Mouse (Mus musculus) C2C12 (cell line): ENCODE measurements around the gene Mlc1. TPM values are rescaled to one million over a fixed set of nuclear protein-coding genes. Genes with fewer than 3 reads are reported as not detected.

Experiments
- H3K27me3 ChIP-seq: one replicate; pipeline ENCODE4 v1.6.1; 2011; ENCODE audit not compliant: control insufficient read depth, insufficient read depth, insufficient read length
- H3K36me3 ChIP-seq: one replicate; pipeline ENCODE4 v1.6.1; 2011; ENCODE audit not compliant: control insufficient read depth, insufficient read depth
- H3K4me3 ChIP-seq: one replicate; pipeline ENCODE4 v1.5.1; 2011; ENCODE audit warnings: mild to moderate bottlenecking, control low read depth; ENCODE audit not compliant: poor library complexity, insufficient read depth, severe bottlenecking
- H3K79me2 ChIP-seq: one replicate; pipeline ENCODE4 v1.6.1; 2011; ENCODE audit not compliant: control insufficient read depth, insufficient read depth
- H3K79me3 ChIP-seq: one replicate; pipeline ENCODE4 v1.6.1; 2011; ENCODE audit warnings: low read depth, control low read depth
- H3ac ChIP-seq: one replicate; pipeline ENCODE3; 2011; ENCODE audit warnings: low read depth; ENCODE audit not compliant: control insufficient read depth, insufficient read length
- CEBPB ChIP-seq: IDR thresholded peaks from one replicate; pipeline ENCODE4 v1.6.1; 2011; ENCODE audit warnings: low read depth, mild to moderate bottlenecking, control low read depth, moderate library complexity
- CTCF ChIP-seq: IDR thresholded peaks from one replicate; pipeline ENCODE4 v1.5.1; 2011; ENCODE audit not compliant: control insufficient read depth, insufficient read depth, insufficient read length
- FOSL1 ChIP-seq: IDR thresholded peaks from one replicate; pipeline ENCODE4 v1.8.0; 2011; ENCODE audit warnings: mild to moderate bottlenecking, low read length; ENCODE audit not compliant: poor library complexity, insufficient read depth, severe bottlenecking
- MAX ChIP-seq: IDR thresholded peaks from one replicate; pipeline ENCODE4 v1.6.1; 2011; ENCODE audit warnings: mild to moderate bottlenecking, control low read depth
- MYOD1 ChIP-seq: IDR thresholded peaks from one replicate; pipeline ENCODE4 v1.6.1; 2011; ENCODE audit warnings: low read depth; ENCODE audit not compliant: control insufficient read depth, insufficient read length
- MYOG ChIP-seq: IDR thresholded peaks from one replicate; pipeline ENCODE4 v1.6.1; 2011; ENCODE audit not compliant: control insufficient read depth, insufficient read length; ENCODE audit errors: extremely low read depth
- USF1 ChIP-seq: IDR thresholded peaks from one replicate; pipeline ENCODE4 v1.6.1; 2011; ENCODE audit warnings: low read depth, mild to moderate bottlenecking, control low read depth, moderate library complexity
- polyA plus RNA-seq: library from polyadenylated mRNA; unstranded; fragments of >200 nt; fragmentation: generic; extraction: Trizol; gene quantifications from one replicate; pipeline ENCODE4 v1.2.1, GENCODE M21; 2012; ENCODE audit warnings: missing spikeins

Mlc1 gene
- polyA plus RNA-seq, 1 experiment, result 0.02 TPM

DNA sequence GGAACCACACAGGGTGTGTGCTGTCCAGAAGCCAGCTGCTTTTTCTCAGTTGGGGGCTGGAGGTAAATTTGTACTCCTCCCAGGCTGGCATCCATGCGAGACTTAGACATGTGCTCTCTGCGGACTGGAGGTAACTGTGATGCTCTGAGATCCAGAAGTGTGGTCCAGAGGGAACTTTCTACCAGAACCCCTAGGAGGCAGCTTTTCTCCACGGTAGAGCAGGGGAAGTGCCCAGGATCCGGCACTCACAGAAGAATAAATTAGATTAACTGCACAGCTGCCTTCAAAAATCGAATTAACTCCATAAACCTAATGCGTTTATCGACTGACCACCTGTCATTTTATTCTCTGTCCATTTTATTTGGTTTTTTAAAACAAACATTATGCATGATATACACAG lies 44.7 kb downstream of the Mlc1 start:
- H3K79me3 ChIP-seq, result no peaks in the 10 kb centered on the region
- H3ac ChIP-seq, result no peak overlapping the region
- H3K36me3 ChIP-seq, result no peaks in the 10 kb centered on the region
- TF ChIP-seq CEBPB (no peak), MAX (no peak), FOSL1 (no peak)
- no peaks in the 10 kb centered on the region for H3K27me3 ChIP-seq
- no peaks in the 10 kb centered on the region for H3K79me2 ChIP-seq
- H3K4me3 ChIP-seq, result no peak overlapping the region

DNA sequence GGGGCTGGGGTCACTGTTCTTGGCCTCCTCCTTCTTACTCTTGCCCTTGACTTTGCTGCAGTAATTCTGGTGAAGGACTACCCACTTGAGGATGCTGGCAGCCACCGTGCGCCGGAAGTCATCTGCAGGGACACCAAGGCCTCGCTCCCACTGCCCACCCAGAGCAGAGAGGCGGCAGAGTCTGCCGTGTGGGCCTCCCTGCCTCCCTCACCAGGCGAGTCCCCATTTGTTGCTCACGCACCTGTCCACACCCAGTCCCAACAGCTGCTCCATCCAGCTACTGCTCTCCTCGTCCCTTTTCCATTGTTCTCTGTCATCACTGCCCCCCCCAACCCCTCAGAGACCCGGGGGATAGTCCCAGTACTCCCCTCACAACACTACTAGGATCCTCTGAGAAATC lies 46.1 kb downstream of the Mlc1 start:
- Histone ChIP-seq H3K27me3 (no peaks in the 10 kb centered on the region), H3K36me3 (no peaks in the 10 kb centered on the region), H3ac (no peak overlapping the region), H3K79me3 (no peaks in the 10 kb centered on the region), H3K79me2 (no peaks in the 10 kb centered on the region), H3K4me3 (no peak overlapping the region)
- no peak for TF ChIP-seq FOSL1
- no peak for TF ChIP-seq CTCF
- TF ChIP-seq MYOG, result no peak
- no peak for TF ChIP-seq MAX
- TF ChIP-seq MYOD1, result no peak
- no peak for TF ChIP-seq USF1
- no peak for TF ChIP-seq CEBPB

DNA sequence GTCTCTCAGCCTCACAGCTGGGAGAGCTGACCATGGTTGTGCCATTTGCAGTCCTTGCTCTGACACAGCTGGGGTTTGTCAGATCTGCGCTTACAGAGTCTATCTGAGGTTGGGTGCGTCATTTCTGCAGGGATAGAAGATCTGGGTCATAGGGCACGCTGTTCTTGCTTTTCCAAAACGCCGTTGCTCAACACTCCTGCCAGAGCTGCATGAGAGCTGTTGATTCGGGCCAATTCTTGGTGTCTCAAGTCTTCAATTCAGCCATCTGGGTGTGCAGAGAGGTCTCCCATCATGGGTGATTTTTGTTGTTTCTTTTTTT lies 56.9 kb downstream of the Mlc1 start:
- Histone ChIP-seq H3K4me3 (no peak overlapping the region), H3K79me2 (no peaks in the 10 kb centered on the region), H3ac (no peak overlapping the region), H3K79me3 (no peaks in the 10 kb centered on the region), H3K27me3 (peaks cover 33% of the 10 kb centered on the region), H3K36me3 (no peaks in the 10 kb centered on the region)
- no peak for TF ChIP-seq MYOG
- no peak for TF ChIP-seq FOSL1
- TF ChIP-seq USF1, result no peak
- no peak for TF ChIP-seq CTCF
- TF ChIP-seq MYOD1, result no peak
- no peak for TF ChIP-seq MAX

DNA sequence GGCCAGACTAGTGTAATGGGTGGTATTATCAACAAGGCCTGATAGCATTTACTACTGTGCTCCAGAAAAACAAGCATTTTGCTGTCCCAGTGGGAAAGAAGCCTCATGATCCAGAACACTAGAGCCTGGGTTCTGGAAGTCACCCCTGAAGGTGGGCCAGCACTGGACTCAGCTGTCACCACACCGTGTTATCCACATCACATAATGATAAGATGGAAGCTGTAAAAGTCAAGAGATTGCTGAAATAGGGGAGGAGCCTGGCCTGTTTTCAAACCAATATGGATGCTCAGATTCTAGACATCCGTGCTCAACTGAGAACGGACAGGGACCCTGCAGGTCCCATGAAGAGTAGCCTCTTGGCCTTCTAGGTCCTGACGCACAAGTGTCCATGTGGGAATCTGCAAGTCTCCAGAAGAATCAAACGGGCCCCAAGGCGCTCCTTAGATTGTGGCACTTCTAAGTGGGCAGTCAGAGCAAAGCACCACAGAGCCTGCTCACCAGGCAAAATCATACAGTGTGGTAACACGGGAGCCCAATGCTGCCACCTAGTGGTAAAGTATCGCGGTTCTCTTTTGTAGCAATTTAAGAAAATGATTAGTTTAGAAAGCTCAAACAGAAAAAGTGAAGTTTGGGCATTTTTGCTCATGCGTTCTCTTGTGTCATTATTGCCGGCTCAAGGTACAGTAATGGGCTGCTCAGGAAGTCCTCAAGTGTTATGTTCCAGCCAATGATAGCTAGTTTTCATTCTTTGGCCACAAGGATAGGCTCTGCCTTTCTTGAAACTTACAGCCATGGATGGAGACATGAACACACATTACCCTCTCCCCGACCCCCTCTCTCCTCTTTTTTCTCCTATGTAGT lies 57.4 kb downstream of the Mlc1 start:
- no peaks in the 10 kb centered on the region for H3K79me3 ChIP-seq
- TF ChIP-seq MAX (peak; percentile 13), USF1 (no peak), FOSL1 (no peak), MYOG (no peak), CTCF (peak; percentile 61), CEBPB (no peak), MYOD1 (no peak)
- H3ac ChIP-seq, result no peak overlapping the region
- no peaks in the 10 kb centered on the region for H3K79me2 ChIP-seq
- peaks cover 39% of the 10 kb centered on the region for H3K27me3 ChIP-seq
- no peaks in the 10 kb centered on the region for H3K36me3 ChIP-seq
- H3K4me3 ChIP-seq, result no peak overlapping the region

DNA sequence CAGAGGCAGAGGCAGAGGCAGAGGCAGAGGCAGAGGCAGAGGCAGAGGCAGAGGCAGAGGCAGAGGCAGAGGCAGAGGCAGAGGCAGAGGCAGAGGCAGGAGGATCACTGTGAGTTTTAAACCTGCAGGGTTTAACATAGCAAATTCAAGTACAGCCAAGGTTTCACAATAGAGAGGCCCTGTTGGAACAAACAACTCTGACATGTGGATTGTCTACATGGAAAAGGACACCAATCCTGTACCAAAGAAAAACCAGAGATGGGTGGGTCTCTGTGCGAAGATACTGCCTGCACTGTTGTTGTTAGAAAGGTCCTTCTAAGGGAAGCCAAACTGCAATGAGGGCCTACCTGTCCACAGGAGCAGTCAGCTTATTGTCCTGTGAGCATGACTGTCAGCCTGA lies 58.7 kb downstream of the Mlc1 start:
- Histone ChIP-seq H3K79me2 (no peaks in the 10 kb centered on the region), H3K36me3 (no peaks in the 10 kb centered on the region)
- TF ChIP-seq MAX, result no peak
- TF ChIP-seq FOSL1, result no peak
- TF ChIP-seq CEBPB, result no peak
- no peak for TF ChIP-seq MYOG
- no peak for TF ChIP-seq CTCF
- no peak for TF ChIP-seq MYOD1
- TF ChIP-seq USF1, result no peak

DNA sequence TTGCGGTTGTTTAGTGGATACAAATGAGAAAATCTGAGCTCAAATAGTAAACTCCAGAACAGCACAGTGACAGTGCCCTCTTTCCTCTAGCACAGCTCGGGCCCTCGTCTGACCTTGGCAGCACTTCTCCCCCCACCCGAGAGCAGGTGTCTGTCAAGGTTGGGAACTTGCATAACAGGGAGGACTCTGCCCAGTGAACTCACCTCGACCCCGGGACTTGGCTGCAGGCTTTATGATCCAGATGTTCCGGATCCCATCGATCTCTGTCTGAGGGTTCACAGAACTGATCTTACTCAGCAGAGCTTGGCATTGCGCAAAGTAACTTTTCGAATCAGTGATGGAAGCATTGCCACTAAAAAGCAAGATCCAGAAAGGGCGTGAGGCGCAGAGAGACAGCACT lies 59.5 kb downstream of the Mlc1 start:
- H3K4me3 ChIP-seq, result no peak overlapping the region
- H3K27me3 ChIP-seq, result peaks cover 39% of the 10 kb centered on the region
- no peaks in the 10 kb centered on the region for H3K79me3 ChIP-seq
- no peaks in the 10 kb centered on the region for H3K36me3 ChIP-seq
- H3K79me2 ChIP-seq, result no peaks in the 10 kb centered on the region
- H3ac ChIP-seq, result no peak overlapping the region
- TF ChIP-seq MAX (no peak), CEBPB (no peak), MYOG (no peak)

More for the DNA sequence above, 58.7 kb downstream of the Mlc1 start:
- H3K4me3 ChIP-seq, result no peak overlapping the region
- no peaks in the 10 kb centered on the region for H3K79me3 ChIP-seq
- H3ac ChIP-seq, result no peak overlapping the region
- H3K27me3 ChIP-seq, result peaks cover 38% of the 10 kb centered on the region
